Mouse (Mus musculus) inflammation-experienced regulatory T-cells, adult 16 weeks (primary cell): ENCODE data around the gene Entpd6. TPM values are rescaled to one million over a fixed set of nuclear protein-coding genes. Genes with fewer than 3 reads are reported as not detected.

Experiments used
- polyA plus RNA-seq: library from polyadenylated mRNA; unstranded; fragments of 100-300 nt; shearing (Covaris generic); gene quantifications from one replicate; pipeline ENCODE4 v1.2.1, GENCODE M21; 2017

Entpd6 gene
- polyA plus RNA-seq: 72.8 TPM

GRCm38 (mm10) chr2:150748854-150749253, at the start of gene Entpd6:
TSS of gene Entpd6 (plus strand) at chr2:150749042.

DNA sequence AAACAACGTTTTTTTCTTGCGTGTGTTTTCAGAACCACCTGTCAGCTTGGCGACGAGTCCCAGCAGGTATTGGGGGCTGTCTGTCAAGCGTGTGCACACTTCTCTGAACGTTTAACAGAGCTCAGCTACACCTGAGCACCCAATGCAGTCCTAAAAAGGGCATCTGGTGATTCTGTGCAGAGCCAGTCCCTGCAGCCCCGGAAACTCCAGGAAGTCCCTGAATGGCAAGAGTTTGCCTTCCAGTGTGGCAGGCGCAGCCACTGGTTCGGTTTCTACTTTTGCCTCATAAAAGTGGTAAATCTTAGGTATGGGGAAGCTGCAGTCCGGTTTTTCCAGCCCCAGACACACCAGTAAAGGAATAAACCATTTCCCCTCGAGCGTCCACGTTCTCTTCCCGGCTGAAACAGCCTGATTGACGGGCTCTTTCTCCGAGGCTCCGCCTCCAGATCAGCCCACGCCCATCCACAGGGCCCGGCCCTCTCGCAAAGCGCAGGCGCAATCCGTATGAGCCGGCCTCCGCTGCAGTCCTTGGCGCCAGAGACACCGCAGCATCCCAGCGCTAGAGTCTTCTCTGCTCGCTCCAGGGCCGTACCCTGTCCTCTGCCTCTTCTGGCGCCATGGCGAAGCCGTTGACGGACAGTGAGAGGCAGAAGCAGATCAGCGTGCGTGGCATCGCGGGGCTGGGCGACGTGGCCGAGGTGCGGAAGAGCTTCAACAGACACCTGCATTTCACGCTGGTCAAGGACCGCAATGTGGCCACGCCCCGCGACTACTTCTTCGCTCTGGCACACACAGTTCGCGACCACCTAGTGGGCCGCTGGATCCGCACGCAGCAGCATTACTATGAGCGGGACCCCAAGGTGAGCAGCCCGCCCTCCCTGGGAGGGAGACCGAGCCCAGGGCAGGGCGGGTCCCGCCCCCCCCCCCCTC, 37.7 kb downstream of the Entpd6 start, which contains the start of gene Pygb:
Gene Pygb (plus strand): TSS at position 485 of the 930 bp plus-strand sequence.

Other genes with a start within 250 kb of the Entpd6 start
- 355 TPM for gene Cst7, start 178.6 kb upstream of the Entpd6 start, polyA plus RNA-seq
- gene Apmap, start 140.5 kb upstream of the Entpd6 start, polyA plus RNA-seq: 42.0 TPM
- gene Acss1, start 80.5 kb upstream of the Entpd6 start, polyA plus RNA-seq: 29.7 TPM
- not detected for gene Vsx1, start 59.7 kb upstream of the Entpd6 start, polyA plus RNA-seq
- 112 TPM for gene Pygb, start 37.7 kb downstream of the Entpd6 start, polyA plus RNA-seq
- 17.8 TPM for gene Abhd12, start 155.7 kb downstream of the Entpd6 start, polyA plus RNA-seq
- 5.5 TPM for gene Gins1, start 156.4 kb downstream of the Entpd6 start, polyA plus RNA-seq